Mouse (Mus musculus): Measurements from ENCODE around the gene Ccdc162. TPM values are rescaled to one million over a fixed set of nuclear protein-coding genes. Genes with fewer than 3 reads are reported as not detected.

The Ccdc162 gene
- polyA plus RNA-seq, 1 experiment from 2014 or later = 0.90 TPM

DNA sequence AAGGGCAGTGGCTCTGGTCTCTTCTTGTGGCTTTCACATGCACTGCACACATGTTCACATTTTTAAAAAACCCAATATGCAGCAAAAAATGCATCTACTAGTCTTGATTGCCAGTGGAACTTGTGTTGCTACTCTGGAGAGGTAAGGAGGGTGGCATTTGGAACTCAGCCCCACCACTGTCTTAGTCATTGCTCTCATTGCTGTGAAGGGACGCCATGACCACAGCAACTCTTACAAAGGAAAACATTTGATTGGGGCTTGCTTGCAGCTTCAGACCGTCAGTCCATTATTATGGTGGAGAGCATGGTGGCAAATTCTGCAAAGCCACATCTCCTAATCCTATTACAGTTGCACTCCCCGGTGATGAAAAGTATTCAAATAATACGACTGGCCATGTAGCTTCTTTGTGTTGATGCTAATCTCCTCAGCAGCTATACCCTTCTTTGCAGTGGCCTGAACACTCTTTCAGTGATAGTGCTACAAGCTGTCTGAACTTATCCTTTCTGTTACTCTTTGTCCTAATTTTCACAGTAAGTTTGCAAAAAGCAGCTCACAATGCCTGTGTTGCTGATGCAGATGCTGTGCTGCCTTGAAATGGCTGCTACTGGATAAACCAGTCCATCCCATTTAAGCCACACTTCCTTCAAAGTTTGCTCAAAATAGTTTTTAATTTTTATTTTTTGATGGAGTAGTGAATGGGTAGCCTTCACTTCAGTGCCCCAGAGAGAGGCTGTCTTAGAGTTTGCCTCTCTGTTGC lies 179.0 kb downstream of the Ccdc162 start:
- Histone ChIP-seq H3K9ac (ENCODE audit: low read depth, low read length) (no peak overlapping the region), H3K4me1 (ENCODE audit: control insufficient read depth, insufficient read depth, low read length) (no peaks in the 10 kb centered on the region), H3K9me3 (replicated peaks; ENCODE audit: control insufficient read depth, low read length, poor library complexity, severe bottlenecking) (no peaks in the 10 kb centered on the region), H3K4me3 (ENCODE audit: low read depth, low read length) (no peak overlapping the region), H3K36me3 (ENCODE audit: control insufficient read depth, insufficient read depth, low read length) (peaks cover 14% of the 10 kb centered on the region), H3K27ac (ENCODE audit: low read length) (no peak overlapping the region), H3K27me3 (ENCODE audit: control insufficient read depth, insufficient read depth, low read depth, low read length) (no peaks in the 10 kb centered on the region), H3K4me2 (ENCODE audit: low read length) (no peak overlapping the region)
- ATAC-seq = no peak
- WGBS = 22% methylated on average over 4 of the region's 4 CpGs

DNA sequence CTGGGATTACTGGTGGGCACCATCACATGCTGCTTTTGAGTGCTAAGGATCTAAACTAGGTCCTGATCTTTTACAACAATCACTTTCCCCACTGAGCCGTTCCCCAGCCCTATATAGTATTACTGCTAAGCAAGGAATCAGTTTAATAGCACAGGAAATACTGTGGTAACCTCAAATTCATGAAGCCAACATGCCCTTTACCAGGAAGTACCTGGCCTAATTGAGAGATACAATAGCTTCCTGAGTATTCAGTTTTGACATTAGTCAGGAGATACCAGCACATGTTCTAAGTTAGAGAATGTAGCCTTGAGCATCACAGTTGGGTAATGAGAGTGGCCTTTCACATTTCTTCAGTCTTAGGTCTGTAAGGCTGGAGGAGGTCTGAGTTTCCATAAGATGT lies 179.7 kb downstream of the Ccdc162 start:
- peaks cover 14% of the 10 kb centered on the region for H3K36me3 ChIP-seq (ENCODE audit: control insufficient read depth, insufficient read depth, low read length)
- no peaks in the 10 kb centered on the region for H3K4me1 ChIP-seq (ENCODE audit: control insufficient read depth, insufficient read depth, low read length)
- H3K27ac ChIP-seq (ENCODE audit: low read length) = no peak overlapping the region
- WGBS = 92% methylated on average over 1 of the region's 1 CpGs
- no peak overlapping the region for H3K4me3 ChIP-seq (ENCODE audit: low read depth, low read length)
- H3K9me3 ChIP-seq (replicated peaks; ENCODE audit: control insufficient read depth, low read length, poor library complexity, severe bottlenecking) = no peaks in the 10 kb centered on the region
- no peak overlapping the region for H3K4me2 ChIP-seq (ENCODE audit: low read length)
- H3K9ac ChIP-seq (ENCODE audit: low read depth, low read length) = no peak overlapping the region
- no peaks in the 10 kb centered on the region for H3K27me3 ChIP-seq (ENCODE audit: control insufficient read depth, insufficient read depth, low read depth, low read length)
- no peak for ATAC-seq

DNA sequence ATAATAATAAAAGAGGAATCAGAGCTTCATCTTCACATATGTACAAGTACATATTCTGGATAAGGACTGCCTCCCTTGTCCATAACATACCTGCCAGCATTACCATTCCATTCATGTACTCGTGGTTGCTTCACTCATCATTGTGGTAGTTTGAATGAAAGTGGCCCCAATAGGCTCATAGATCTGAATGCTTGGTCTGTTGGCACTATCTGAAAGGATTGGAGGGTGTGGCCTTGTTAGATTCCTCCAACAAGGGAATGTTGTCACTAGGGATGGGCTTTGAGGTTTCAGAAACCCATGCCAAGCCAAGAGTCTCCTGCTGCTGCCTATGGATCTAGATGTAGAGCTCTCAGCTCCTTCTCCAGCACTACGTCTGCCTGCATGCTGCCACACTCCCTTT lies 180.4 kb downstream of the Ccdc162 start:
- no peak for ATAC-seq
- 95% methylated on average over 2 of the region's 2 CpGs for WGBS
- H3K27me3 ChIP-seq (ENCODE audit: control insufficient read depth, insufficient read depth, low read depth, low read length) = no peaks in the 10 kb centered on the region
- no peaks in the 10 kb centered on the region for H3K9me3 ChIP-seq (replicated peaks; ENCODE audit: control insufficient read depth, low read length, poor library complexity, severe bottlenecking)
- no peak overlapping the region for H3K9ac ChIP-seq (ENCODE audit: low read depth, low read length)
- H3K4me1 ChIP-seq (ENCODE audit: control insufficient read depth, insufficient read depth, low read length) = no peaks in the 10 kb centered on the region
- H3K4me3 ChIP-seq (ENCODE audit: low read depth, low read length) = no peak overlapping the region
- H3K36me3 ChIP-seq (ENCODE audit: control insufficient read depth, insufficient read depth, low read length) = peaks cover 14% of the 10 kb centered on the region
- no peak overlapping the region for H3K27ac ChIP-seq (ENCODE audit: low read length)
- H3K4me2 ChIP-seq (ENCODE audit: low read length) = no peak overlapping the region

DNA sequence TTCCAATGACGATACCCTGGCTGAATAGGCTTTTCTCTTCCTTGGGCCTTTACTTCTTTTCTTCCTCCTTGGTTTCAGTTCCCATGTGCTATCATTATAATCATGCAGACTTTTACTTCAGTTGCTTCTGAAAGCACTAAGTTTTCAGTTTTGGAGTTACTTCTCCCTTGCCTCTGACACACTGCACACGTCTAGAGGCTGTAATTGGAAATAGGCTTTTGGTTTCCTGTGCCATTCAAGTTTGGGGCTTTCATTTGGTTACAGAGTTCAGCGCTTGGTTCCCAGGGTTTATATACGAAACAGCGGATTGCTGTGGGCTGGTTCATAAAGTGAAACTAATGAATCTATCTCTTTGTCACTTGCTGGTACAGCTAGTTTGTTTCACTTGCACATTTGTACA lies 186.5 kb downstream of the Ccdc162 start:
- H3K27ac ChIP-seq (ENCODE audit: low read length) = no peak overlapping the region
- no peaks in the 10 kb centered on the region for H3K4me1 ChIP-seq (ENCODE audit: control insufficient read depth, insufficient read depth, low read length)
- no peak overlapping the region for H3K4me2 ChIP-seq (ENCODE audit: low read length)
- H3K9ac ChIP-seq (ENCODE audit: low read depth, low read length) = no peak overlapping the region
- H3K4me3 ChIP-seq (ENCODE audit: low read depth, low read length) = no peak overlapping the region
- no peak for ATAC-seq
- 92% methylated on average over 5 of the region's 5 CpGs for WGBS
- H3K36me3 ChIP-seq (ENCODE audit: control insufficient read depth, insufficient read depth, low read length) = peaks cover 20% of the 10 kb centered on the region
- no peaks in the 10 kb centered on the region for H3K27me3 ChIP-seq (ENCODE audit: control insufficient read depth, insufficient read depth, low read depth, low read length)
- H3K9me3 ChIP-seq (replicated peaks; ENCODE audit: control insufficient read depth, low read length, poor library complexity, severe bottlenecking) = no peaks in the 10 kb centered on the region

DNA sequence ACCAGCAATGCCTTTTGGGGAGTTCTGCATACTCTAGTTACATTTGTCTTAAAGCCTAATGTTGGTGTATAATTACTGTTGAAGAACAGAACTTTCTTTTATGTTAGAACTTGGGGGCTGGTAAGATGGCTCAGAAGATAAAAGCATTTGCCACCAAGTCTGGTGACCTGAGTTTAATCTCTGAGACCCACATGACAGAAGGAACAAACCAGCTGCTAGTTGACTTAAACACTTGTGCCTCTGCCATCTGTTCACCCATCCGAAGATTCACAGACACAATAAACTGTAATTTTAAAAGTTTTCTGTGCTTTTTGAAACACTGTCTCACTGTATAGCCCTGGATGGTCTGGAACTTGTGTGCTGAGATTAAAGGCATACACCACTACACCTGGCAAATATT lies 190.7 kb downstream of the Ccdc162 start:
- Histone ChIP-seq H3K36me3 (ENCODE audit: control insufficient read depth, insufficient read depth, low read length) (peaks cover 9% of the 10 kb centered on the region; the same call in 1 of the 2 replicates), H3K27me3 (ENCODE audit: control insufficient read depth, insufficient read depth, low read depth, low read length) (no peaks in the 10 kb centered on the region), H3K9me3 (replicated peaks; ENCODE audit: control insufficient read depth, low read length, poor library complexity, severe bottlenecking) (no peaks in the 10 kb centered on the region), H3K27ac (ENCODE audit: low read length) (no peak overlapping the region), H3K4me2 (ENCODE audit: low read length) (no peak overlapping the region), H3K4me1 (ENCODE audit: control insufficient read depth, insufficient read depth, low read length) (peaks cover 18% of the 10 kb centered on the region), H3K9ac (ENCODE audit: low read depth, low read length) (no peak overlapping the region), H3K4me3 (ENCODE audit: low read depth, low read length) (no peak overlapping the region)
- no peak for ATAC-seq
- WGBS = 68% methylated on average over 1 of the region's 1 CpGs

DNA sequence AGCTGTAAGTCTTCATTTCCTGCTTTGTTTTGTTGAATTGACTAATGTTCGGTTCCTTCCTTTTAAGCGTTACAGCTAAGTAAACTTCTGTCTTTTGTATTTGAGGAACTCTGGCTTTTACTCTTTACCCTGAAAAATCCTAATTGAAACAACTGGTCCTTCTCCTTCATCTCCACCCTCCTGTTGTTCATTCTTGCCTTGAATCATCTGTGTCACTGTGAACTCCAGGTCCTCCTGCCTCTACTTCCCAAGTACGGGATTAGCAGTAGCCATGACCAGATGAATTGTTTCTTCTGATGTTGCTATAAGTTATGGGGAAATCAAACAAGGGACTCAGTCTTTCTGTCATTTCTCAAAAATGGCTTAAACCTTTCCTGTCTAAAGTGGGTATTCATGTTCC lies 193.0 kb downstream of the Ccdc162 start:
- Histone ChIP-seq H3K9me3 (replicated peaks; ENCODE audit: control insufficient read depth, low read length, poor library complexity, severe bottlenecking) (no peaks in the 10 kb centered on the region), H3K27me3 (ENCODE audit: control insufficient read depth, insufficient read depth, low read depth, low read length) (no peaks in the 10 kb centered on the region), H3K27ac (ENCODE audit: low read length) (no peak overlapping the region), H3K4me2 (ENCODE audit: low read length) (no peak overlapping the region), H3K36me3 (ENCODE audit: control insufficient read depth, insufficient read depth, low read length) (peaks cover 4% of the 10 kb centered on the region; the same call in 1 of the 2 replicates), H3K9ac (ENCODE audit: low read depth, low read length) (no peak overlapping the region), H3K4me1 (ENCODE audit: control insufficient read depth, insufficient read depth, low read length) (peaks cover 20% of the 10 kb centered on the region), H3K4me3 (ENCODE audit: low read depth, low read length) (no peak overlapping the region)
- no peak for ATAC-seq
- 76% methylated on average over 3 of the region's 3 CpGs for WGBS

DNA sequence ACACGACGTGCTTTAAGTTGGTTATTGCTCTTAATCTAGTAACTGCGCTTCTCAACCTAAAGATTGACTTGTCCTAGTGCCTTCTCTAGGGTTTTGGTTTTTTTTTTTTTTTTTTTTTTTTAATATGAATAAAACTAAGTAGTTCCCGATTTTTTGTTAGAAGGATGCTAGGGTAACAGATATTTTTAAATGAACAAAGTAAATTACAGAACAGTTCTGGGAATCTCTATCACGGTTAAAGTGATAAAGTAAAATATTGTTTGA lies 196.1 kb downstream of the Ccdc162 start:
- H3K9ac ChIP-seq (ENCODE audit: low read depth, low read length) = peak overlapping the region; percentile 89; the same call in 1 of the 2 replicates

DNA sequence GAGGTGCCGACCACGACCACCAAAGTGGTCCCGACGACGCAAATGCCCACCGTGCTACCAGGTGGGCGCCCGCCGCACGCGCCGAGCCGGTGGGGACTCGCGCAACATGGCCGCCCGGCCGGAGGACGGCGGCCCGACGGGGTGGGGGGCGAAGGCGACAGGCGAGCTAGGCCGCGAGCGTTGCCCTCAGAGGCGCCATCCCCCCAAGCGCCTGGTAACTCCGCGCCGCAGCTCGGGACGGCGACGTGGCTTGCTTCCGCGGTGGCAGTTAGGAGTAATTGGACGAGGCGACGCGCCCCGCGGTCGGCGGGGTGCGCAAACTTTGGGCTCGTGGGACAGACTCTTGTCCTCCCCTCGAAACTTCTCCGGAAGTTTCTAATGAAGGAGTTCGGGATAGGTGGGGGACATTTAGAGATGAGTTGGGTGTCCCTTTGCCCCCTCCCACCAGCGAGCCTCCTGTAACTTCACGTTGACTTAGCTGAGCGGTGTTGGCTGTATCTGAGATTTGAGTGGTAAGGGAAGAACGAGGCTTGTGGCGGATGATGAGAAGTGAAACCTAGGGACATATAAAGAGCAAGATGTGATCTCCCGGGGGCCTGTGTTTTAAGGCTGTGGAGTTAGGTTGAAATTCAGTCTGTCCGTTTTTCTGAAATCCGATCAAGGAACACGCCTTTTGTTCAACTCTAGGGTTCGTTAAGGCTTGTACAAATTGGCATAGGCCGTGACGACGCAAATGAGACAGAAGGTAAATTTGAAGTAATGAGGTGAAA lies 196.6 kb downstream of the Ccdc162 start:
- Histone ChIP-seq H3K4me2 (ENCODE audit: low read length) (peak overlapping the region; percentile 78), H3K27ac (ENCODE audit: low read length) (peak overlapping the region; percentile 100), H3K4me3 (ENCODE audit: low read depth, low read length) (peak overlapping the region; percentile 91), H3K36me3 (ENCODE audit: control insufficient read depth, insufficient read depth, low read length) (no peaks in the 10 kb centered on the region), H3K9ac (ENCODE audit: low read depth, low read length) (peak overlapping the region; percentile 89), H3K4me1 (ENCODE audit: control insufficient read depth, insufficient read depth, low read length) (peaks cover 20% of the 10 kb centered on the region), H3K27me3 (ENCODE audit: control insufficient read depth, insufficient read depth, low read depth, low read length) (no peaks in the 10 kb centered on the region), H3K9me3 (replicated peaks; ENCODE audit: control insufficient read depth, low read length, poor library complexity, severe bottlenecking) (no peaks in the 10 kb centered on the region)
- under 1% methylated on average over 65 of the region's 65 CpGs for WGBS
- ATAC-seq = peak; percentile 12

More for the DNA sequence above, 196.1 kb downstream of the Ccdc162 start:
- Histone ChIP-seq H3K36me3 (ENCODE audit: control insufficient read depth, insufficient read depth, low read length) (0 out of 2 replicates have a peak, but pooled peaks cover under 1% of the 10 kb centered on the region), H3K27ac (ENCODE audit: low read length) (no peak overlapping the region), H3K4me1 (ENCODE audit: control insufficient read depth, insufficient read depth, low read length) (peaks cover 20% of the 10 kb centered on the region), H3K4me3 (ENCODE audit: low read depth, low read length) (peak overlapping the region; percentile 91), H3K9me3 (replicated peaks; ENCODE audit: control insufficient read depth, low read length, poor library complexity, severe bottlenecking) (no peaks in the 10 kb centered on the region), H3K27me3 (ENCODE audit: control insufficient read depth, insufficient read depth, low read depth, low read length) (no peaks in the 10 kb centered on the region), H3K4me2 (ENCODE audit: low read length) (peak overlapping the region; percentile 78)
- 4% methylated on average over 5 of the region's 5 CpGs for WGBS
- ATAC-seq = no peak

DNA sequence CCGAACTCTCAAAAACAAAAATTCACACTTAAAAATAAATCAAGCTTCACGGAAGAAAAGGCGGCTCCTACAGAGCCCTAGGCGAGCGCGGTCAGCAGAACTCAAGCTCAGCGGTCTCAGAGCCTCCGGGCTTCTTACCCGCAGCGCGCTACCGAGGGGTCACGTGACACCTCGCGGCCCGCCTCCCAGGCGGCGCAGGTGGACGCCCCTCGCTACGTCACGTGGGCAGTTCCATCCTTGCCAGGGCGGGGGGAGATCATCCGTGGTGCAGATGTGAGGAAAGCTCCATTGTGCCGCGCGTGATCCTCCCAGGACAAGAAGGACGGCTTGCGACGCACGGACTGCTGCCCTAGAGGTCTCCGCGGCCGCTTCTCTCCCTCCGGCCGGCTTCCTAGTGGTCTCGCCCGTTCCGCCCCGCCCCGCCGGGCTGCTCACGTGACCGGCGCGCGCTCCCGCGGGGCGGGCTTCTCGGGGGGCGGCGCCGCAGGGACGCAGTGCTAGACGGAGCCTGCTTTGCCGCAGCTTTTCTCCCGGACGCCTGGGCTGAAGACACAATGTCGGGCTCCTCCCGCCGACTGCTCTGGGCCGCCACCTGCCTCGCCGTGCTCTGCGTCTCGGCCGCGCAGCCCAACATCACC lies 197.3 kb downstream of the Ccdc162 start, which contains the start of gene Cd164:
Cd164 (plus strand) TSS at position 434 of the 638 bp plus-strand sequence.
- no peaks in the 10 kb centered on the region for H3K36me3 ChIP-seq (ENCODE audit: control insufficient read depth, insufficient read depth, low read length)
- H3K4me1 ChIP-seq (ENCODE audit: control insufficient read depth, insufficient read depth, low read length) = peaks cover 20% of the 10 kb centered on the region
- H3K4me3 ChIP-seq (ENCODE audit: low read depth, low read length) = peak within 1 kb of the TSS; percentile 91
- H3K27me3 ChIP-seq (ENCODE audit: control insufficient read depth, insufficient read depth, low read depth, low read length) = no peaks in the 10 kb centered on the region
- WGBS = under 1% methylated on average over 69 of the region's 69 CpGs
- H3K4me2 ChIP-seq (ENCODE audit: low read length) = peak within 1 kb of the TSS; percentile 78
- no peaks in the 10 kb centered on the region for H3K9me3 ChIP-seq (replicated peaks; ENCODE audit: control insufficient read depth, low read length, poor library complexity, severe bottlenecking)
- H3K27ac ChIP-seq (ENCODE audit: low read length) = peak within 1 kb of the TSS; percentile 100
- peak within 1 kb of the TSS; percentile 89 for H3K9ac ChIP-seq (ENCODE audit: low read depth, low read length)
- peak; percentile 94 for ATAC-seq

All from midbrain, embryonic 16.5 days (tissue).